Mouse (Mus musculus) G1E-ER4 (cell line): ENCODE results near the gene Lnp1. TPM values are rescaled to one million over a fixed set of nuclear protein-coding genes. Genes with fewer than 3 reads are reported as not detected.

Experiments used
- GATA1 ChIP-seq: IDR thresholded peaks from one replicate; pipeline ENCODE4 v1.8.0; 2012; ENCODE audit warnings: low read length, inconsistent platforms
- polyA plus RNA-seq: library from polyadenylated mRNA; stranded (reverse); fragments of >175 nt; gene quantifications from 2 replicates; pipeline ENCODE4 v1.2.3, GENCODE M21; 2012

The Lnp1 gene
- polyA plus RNA-seq = not detected in 2 replicates

DNA sequence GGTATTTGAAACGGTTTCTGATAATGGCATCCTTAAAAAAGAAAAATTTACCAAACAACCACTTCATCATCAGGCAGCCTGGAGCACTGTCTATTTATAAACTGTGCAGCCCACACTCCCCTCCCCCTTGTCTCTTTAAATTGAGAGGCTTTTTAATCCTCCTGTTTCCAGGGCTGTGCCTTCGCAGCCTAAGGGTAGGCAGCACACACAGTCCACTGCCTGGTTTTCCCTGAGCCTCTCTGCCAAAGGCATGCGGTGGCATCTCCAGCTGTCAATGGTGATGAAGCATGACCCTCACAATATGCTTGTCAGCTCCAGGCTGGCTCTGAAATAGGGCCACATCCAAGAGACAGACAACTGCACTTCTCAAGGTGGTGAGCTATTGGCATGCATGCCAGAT is at the start of gene Lnp1:
Lnp1 (minus strand) TSS at position 39 of the 400 bp plus-strand sequence.
- no peak for TF ChIP-seq GATA1

DNA sequence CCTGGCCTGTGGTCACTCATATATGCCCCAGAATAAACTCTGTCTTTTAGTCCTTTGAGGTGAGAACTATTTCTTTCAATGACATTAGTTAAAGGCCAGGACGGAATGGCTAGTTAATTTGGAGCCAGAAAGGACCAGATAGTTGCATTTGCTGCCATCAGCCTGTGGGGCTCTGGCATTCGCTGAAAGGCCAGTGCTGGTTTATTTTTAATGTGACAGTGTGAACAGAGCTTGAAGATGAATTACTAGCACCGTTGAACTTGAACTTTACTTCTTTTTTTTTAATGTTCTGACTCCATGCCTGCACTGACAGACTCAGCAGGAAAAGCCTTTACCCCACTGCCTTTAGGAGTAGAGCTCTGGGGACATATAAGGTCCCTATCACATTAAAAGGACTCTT is 46.8 kb upstream of the Lnp1 start:
- TF ChIP-seq GATA1 = no peak

DNA sequence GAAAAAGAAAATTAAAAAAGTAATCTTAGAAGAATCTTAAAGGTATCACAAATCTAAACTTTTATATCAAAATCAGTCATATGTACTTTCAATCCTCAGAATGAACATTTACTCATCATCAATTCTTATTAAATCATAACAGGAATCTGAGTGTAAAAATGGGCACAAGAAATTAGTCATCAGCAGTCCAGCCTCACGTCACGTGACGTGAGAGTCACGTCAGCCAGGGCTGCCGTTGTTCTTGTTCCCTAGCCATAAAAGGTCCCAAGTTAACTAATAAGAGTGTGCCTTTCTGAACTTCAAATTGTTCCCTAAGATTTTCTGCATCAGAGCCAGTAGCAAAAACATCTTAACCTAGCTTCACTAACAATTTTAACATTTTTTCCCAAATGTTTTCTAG is 21.2 kb upstream of the Lnp1 start:
- TF ChIP-seq GATA1 = no peak

DNA sequence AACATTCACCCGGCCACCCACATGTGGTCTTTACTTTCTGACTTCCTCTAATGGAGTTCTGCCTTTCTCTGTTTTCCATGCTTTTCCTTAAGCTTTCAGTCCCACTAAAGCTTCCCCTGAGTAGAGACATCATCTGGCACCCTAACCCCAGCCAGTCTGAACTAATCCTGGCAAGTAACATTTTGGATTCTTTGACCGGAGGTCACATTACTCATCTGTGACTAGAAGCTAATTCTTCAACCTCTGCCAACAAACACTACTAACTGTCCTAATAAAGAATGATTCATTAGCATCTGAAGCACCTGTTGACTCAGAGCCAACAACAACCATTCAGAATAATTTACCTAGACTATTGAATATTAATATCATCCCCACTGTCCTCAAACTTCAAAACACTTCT is 14.5 kb upstream of the Lnp1 start:
- no peak for TF ChIP-seq GATA1

DNA sequence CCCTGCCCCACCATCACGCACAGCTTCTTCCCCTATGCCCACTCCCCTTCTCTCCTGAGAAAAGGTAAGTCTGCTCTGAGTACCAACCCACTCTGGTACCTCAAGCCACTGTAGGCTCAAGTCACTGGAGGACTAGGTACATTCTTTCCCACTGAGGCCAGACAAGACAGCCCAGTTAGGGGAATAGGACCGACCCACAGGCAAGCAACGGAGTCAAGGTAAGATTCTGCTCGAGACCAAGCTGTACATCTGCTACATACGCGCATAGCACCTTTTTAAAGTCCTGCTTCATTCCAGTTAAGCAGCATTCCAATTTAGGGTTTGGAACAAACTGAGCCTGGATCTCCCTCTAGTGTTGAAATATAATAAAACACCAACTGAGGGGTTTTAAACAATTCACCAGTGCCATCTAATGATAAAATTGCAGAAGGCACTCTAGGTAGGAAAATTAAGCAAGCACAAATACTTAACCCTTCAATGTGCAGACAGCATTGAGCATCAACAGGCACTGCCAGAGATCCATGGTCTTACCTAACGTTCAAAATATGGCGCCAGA is 7.7 kb downstream of the Lnp1 start:
- no peak for TF ChIP-seq GATA1

DNA sequence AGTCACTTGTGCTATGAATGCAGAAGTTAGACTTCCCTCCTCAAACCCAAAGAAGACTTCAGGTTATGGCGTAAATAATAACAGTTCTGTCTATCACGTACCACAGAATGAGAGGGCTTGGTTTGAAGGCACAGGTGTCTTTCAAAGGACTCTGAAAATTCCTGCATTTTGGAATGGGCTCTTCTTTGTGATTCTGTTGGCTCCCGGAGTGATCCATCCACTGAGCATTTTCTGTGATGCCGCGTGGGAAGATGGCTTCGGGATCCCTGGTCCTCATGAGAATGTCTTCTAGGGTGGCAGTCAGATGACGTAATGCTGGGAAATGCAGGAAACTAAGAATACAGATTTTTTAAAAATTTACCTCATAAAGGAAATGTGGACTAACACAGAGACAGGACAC is 10.6 kb downstream of the Lnp1 start:
- no peak for TF ChIP-seq GATA1

DNA sequence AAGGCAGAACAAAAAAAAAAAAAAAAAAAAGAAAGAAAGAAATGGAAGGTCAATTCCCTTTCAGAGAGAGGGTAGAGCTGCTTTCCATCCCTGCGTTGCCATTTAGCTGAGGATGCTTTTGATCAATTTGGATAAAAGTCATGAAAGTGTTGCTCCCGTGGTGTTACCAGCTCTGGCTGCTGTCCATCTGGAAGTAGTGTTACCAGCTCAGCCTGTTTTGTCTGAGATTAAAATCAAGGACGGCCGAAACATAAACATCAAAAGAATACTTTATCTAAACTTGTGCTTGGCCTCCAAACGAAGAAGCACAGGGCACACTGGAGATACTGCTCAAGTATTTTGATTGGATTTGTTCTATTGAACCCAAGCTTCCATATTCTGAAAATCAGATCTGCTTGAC is 18.9 kb downstream of the Lnp1 start:
- TF ChIP-seq GATA1 = no peak

DNA sequence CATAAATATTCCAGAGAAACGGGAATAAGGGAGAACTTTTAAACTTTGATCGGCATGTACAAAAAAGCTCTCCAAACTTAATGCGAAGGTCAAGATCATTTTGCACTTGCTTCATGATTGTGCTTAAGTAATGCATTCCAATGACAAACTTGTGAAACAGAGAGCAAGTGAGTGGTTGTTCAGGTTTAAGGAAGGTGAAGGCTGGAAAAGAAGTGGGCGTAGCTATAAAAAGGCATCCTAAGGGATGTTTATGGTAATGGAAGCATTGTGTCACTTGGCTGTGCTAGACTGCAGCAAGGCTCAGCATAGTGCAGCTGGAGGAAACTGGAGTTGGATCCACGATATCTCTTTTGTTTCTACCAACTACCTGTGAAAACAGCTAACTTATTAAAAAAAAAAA is 36.3 kb downstream of the Lnp1 start:
- TF ChIP-seq GATA1 = no peak

DNA sequence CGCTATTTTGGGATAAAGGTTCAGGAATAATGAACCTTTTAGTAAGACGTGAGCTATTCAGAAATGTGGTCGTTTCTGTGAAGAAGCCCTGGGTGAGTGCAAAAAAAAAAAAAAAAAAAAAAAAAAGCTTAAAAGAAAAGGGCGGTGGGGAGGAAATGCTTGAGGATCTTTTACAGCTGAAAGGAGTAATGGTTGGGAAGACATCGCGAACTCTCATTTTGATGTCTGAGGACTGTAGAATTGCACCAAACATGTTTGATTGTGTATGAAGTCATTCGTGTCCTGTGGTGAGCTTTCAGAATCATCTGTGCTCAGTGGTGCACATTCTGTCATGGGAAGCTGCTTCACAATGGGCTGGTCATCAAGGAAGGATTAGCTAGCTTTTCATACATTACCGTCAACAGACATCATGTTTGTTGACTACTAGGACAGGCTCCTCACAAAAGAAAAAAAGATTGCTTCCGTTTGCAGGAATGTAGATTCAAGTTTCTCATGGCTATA is 41.2 kb downstream of the Lnp1 start:
- TF ChIP-seq GATA1 = no peak

DNA sequence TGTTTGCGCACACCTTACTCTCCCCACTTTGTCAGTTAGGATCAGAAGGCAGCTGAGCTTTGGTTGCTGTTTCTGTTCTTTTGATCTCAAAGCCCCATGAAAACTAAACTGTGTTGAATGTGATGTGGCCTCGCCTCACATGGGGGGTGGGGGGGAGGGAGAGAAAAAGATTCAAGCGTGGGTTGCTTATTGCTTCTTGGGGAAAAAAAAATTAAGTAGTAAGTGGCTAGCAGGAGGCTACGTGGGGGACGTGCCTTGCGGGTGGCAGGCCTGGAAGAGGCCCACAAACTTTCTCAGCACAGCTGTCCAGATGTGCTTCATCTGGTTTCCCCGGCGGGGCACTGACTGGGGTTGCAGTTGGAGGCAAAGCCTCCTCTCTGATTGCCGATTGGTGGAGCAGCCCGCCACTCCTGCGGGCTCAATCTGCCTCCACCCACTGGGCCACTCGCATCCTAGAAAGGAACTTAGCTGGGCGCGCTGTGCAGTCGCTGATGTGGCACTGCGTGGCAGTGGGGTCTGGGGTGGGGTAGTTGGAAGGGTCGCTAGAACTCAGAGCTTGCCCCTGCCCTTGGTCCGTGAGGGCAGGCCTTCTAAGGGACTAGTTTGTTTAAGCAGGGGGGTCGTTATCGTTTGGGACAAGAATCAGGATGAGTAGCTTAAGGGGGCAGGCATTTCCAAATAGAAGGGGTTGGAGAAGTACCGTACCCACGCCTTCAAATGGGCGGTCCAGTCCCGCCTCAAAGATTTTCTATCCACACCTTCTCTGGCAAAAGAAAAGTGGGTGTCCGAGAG is 41.8 kb downstream of the Lnp1 start, which contains the start of gene Tmem45a:
Tmem45a (minus strand) TSS at position 343 of the 792 bp plus-strand sequence.
- TF ChIP-seq GATA1 = no peak

DNA sequence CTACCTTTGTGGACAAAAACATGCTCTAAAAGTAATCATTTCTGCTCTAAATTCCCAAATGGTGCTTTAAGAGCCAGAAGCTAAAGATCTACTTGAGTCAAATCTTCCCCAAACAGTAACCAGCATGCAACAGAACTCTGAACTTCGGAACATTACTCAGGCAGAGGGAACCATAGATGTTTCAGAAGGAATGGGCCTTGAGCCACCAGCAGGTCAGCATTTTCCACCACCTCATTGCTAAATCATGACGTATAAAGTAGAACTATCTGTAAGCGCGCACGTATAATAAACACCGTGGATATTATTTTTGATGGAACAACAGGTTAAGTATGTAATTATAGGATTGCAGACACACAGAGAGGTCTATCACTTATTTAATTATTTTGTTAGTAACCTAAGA is 43.0 kb downstream of the Lnp1 start:
- no peak for TF ChIP-seq GATA1

DNA sequence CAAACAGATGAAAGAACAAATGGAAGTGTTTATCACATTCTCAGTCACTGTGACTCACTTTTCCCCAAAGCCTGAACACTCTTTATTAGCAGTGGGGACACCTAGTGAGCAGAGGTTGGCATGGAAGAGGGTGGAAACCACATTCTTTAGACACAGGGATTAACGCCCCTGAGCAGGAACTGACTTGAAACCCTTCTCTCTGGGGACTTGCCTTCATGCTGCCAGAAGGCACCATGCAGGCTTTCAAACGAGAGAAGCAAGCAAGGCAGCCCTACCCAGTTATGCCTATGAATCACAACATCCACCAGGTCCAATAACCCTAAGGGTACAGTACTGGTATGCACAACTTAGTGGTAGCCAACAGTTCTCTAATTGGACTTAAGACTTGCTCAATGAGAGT is 54.5 kb downstream of the Lnp1 start:
- no peak for TF ChIP-seq GATA1

DNA sequence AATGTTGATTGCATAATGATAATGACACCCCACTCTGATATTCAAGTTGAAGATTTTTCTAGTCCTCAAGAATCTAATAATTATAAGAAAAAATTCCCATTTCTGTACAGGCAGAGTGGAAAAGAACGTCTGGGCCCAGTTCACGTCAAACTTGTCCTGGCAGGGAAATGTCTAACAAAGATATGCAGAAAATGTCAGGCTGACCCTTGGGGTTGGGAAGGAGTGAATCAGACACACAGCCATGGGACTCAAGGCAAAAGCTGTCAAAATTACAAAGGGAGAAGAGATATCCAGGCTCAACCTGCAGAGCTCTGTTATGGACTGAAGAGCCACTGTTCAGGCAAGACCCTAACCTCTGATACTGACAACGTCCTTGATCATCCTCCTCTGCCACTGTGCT is 57.4 kb downstream of the Lnp1 start:
- no peak for TF ChIP-seq GATA1

DNA sequence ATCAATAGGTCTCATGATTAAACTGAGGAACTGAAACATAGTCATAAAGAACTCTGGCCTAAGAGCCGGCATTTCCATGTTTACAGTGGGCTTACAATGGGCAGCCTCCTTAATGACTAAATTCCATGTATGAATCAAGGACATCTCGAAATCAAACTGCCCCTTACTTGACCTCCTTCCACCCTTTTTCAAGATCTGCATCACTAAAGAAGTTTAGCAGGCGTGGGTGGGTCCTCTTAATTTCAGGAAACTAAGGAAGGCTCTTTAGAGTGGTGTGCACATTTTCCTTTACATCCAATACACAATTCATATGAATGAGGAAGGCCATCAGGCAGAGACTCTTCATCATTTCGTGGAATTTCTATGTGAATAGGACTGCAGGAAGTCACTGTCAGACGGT is 59.5 kb downstream of the Lnp1 start:
- TF ChIP-seq GATA1 = no peak

DNA sequence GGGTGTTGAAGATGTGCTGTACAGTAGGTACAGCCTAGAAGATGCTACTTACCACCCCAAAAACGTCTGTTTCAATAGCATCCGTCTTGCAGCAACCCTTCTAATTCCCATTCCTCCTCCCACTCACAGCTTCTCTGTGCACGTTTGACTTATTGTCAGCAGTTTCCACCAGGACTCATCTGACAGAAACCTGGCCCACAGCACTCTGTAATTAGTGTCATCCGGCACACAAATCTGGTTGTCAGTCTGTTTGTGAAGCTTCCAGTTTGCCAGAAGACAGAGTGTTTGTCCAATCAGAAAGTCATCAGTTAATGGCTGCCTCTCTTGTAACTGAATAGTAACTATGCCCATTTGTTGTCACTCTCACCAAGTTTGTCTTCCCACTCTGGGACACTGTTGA is 60.3 kb downstream of the Lnp1 start:
- TF ChIP-seq GATA1 = no peak

Other genes with a start within 250 kb of the Lnp1 start
- gene Tfg, start 210.6 kb downstream of the Lnp1 start, polyA plus RNA-seq = 59.7 and 99.4 TPM in 2 replicates
- not detected in 2 replicates for gene Adgrg7, start 132.2 kb downstream of the Lnp1 start, polyA plus RNA-seq
- gene Tmem45a, start 41.9 kb downstream of the Lnp1 start, polyA plus RNA-seq = not detected in 2 replicates
- not detected in 2 replicates for gene Tmem45a2, start 143.3 kb upstream of the Lnp1 start, polyA plus RNA-seq
- 58.9 and 82.6 TPM in 2 replicates for gene Tomm70a, start 193.6 kb upstream of the Lnp1 start, polyA plus RNA-seq
- gene Nit2, start 239.3 kb upstream of the Lnp1 start, polyA plus RNA-seq = 2.0 and 6.5 TPM in 2 replicates